Mouse (Mus musculus): ENCODE data around the gene Ncdn.

DNA sequence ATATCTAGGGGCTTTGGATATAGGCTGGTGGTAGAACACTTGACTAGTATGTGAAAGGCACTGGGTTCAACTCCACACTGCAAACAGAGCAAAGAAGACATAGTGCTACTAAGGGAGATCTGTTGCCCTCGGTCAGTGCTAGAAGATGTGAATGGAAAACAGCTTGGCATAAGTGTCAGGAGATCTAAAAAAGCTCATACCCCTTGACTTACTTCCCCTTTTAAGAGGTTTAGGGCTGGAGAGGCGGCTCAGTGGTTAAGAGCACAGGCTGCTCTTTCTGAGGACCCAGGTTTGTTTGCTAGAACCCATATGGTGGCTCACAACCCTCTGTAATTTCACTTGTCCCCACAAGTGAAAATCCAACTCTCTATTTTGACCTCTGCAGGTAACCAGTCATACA is 6.2 kb upstream of the Ncdn start:
- TF ChIP-seq E2F4 (IDR thresholded peaks at IDR 0.05; ENCODE audit: insufficient read depth) = no peak
- TF ChIP-seq POLR2A (IDR thresholded peaks at IDR 0.05; ENCODE audit: insufficient read length, low read depth) = no peak
- no peak for TF ChIP-seq TCF12 (IDR thresholded peaks at IDR 0.05; ENCODE audit: insufficient read depth, poor library complexity, severe bottlenecking)
- no peak for TF ChIP-seq USF1 (IDR thresholded peaks at IDR 0.05; ENCODE audit: low read depth)
- TF ChIP-seq POLR2AphosphoS2 (IDR thresholded peaks at IDR 0.05; ENCODE audit: insufficient read length, low read depth) = no peak
- no peak for TF ChIP-seq CEBPB (IDR thresholded peaks at IDR 0.05; ENCODE audit: insufficient read depth, poor library complexity, severe bottlenecking)
- TF ChIP-seq MAX (IDR thresholded peaks at IDR 0.05; ENCODE audit: low read depth) = no peak
- no peak for TF ChIP-seq MYOD1 (IDR thresholded peaks at IDR 0.05; ENCODE audit: control insufficient read depth in 1 of 3, insufficient read length in 2 of 3, low read depth in 2 of 3)
- no peak for TF ChIP-seq MYOG (IDR thresholded peaks at IDR 0.05; ENCODE audit: control insufficient read depth in 1 of 3, insufficient read depth in 1 of 3, insufficient read length in 2 of 3, low read depth in 2 of 3)
- no peak for TF ChIP-seq REST (IDR thresholded peaks at IDR 0.05; ENCODE audit: insufficient read depth, insufficient read length)
- no peak for TF ChIP-seq TCF3 (IDR thresholded peaks at IDR 0.05; ENCODE audit: insufficient read length, low read depth)
